Mouse (Mus musculus): ENCODE data around the gene Mtrr.
"Not testable (repeated sequence)": the region's sequence is repeated elsewhere in the genome, so short reads cannot be mapped to it uniquely, and the experiment has no call there.

Gene Mtrr

GRCm38 (mm10) chr13:68568548-68568947, 13.4 kb downstream of the Mtrr start:
- no peak for DNase-seq (ENCODE audit: low read depth, low spot score)

DNA sequence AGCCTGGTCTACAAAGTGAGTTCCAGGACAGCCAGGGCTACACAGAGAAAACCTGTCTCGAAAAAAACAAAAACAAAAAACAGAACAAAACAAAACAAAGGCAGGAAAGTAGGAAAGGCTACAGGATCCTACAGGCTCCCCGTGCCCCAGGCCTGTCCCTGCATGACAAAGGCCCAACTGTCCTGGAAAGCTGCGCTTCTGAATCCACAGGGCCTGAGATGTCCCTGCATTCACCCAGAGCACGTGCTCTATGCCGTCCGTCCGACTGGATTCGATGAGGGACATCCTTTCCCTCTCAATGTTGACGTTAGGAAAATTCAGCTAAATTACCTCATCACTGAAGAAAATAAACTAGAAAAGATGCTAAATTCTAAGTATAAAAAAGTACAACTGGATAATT, 13.8 kb downstream of the Mtrr start:
- no peak for DNase-seq (ENCODE audit: low read depth, low spot score)

GRCm38 (mm10) chr13:68553391-68553790, 28.6 kb downstream of the Mtrr start:
- DNase-seq (ENCODE audit: low read depth, low spot score), result not testable (repeated sequence)
